Mouse (Mus musculus) kidney, adult 2 months (tissue): Measurements from ENCODE around the gene Npas1. TPM values are rescaled to one million over a fixed set of nuclear protein-coding genes. Genes with fewer than 3 reads are reported as not detected.
A peak's percentile ranks its signal among the peaks of the same experiment; 100 is the strongest.

ENCODE experiments used
- DNase-seq: peaks from one replicate; pipeline ENCODE4 v3.0.0; 2021
- H3K27ac ChIP-seq: fragments of 200-500 bp; 2 replicates; pipeline ENCODE4 v1.5.1; 2012; ENCODE audit warnings: low read depth, low read length, control low read depth, inconsistent platforms; ENCODE audit not compliant: insufficient read depth
- H3K27me3 ChIP-seq: fragments of 200-500 bp; replicated peaks from 2 replicates; pipeline ENCODE4 v1.6.1; 2012; ENCODE audit warnings: mild to moderate bottlenecking, moderate library complexity, low read length, inconsistent platforms; ENCODE audit not compliant: control insufficient read depth, insufficient read depth
- H3K36me3 ChIP-seq: fragments of 200-500 bp; 2 replicates; pipeline ENCODE4 v1.6.1; 2012; ENCODE audit warnings: mild to moderate bottlenecking, moderate library complexity, low read length, inconsistent platforms; ENCODE audit not compliant: control insufficient read depth, insufficient read depth
- H3K4me1 ChIP-seq: fragments of 200-500 bp; 2 replicates; pipeline ENCODE4 v1.6.1; 2011; ENCODE audit warnings: low read length; ENCODE audit not compliant: control insufficient read depth, insufficient read depth
- H3K4me3 ChIP-seq: fragments of 200-500 bp; 2 replicates; pipeline ENCODE4 v1.5.1; 2011; ENCODE audit warnings: mild to moderate bottlenecking, low read depth, low read length, control low read depth; ENCODE audit not compliant: insufficient read depth
- CTCF ChIP-seq: fragments of 200-500 bp; conservative IDR thresholded peaks from 2 replicates; pipeline ENCODE4 v1.5.1; 2011; ENCODE audit warnings: low read depth, mild to moderate bottlenecking, control low read depth, low read length, moderate library complexity, mixed read lengths; ENCODE audit not compliant: insufficient read depth, insufficient read length
- POLR2A ChIP-seq: fragments of 200-500 bp; IDR thresholded peaks from one replicate; pipeline ENCODE4 v1.6.1; 2011; ENCODE audit warnings: low read depth, low read length, control low read depth
- WGBS: fragments of 180-500 bp; shearing (Covaris S2); methylation state at CpG from one replicate; pipeline ENCODE4 v1.1.7; 2018; 5-methylcytosine and 5-hydroxymethylcytosine counted together
- polyA plus RNA-seq: library from polyadenylated mRNA; depleted of rRNA; stranded (reverse); fragments of >200 nt; gene quantifications from 2 replicates; pipeline ENCODE4 v1.2.3, GENCODE M21; 2012

Gene Npas1
- polyA plus RNA-seq, 1 experiment: not detected

GRCm38 (mm10) chr7:16451656-16452055, 25.9 kb downstream of the Npas1 start:
- H3K27ac ChIP-seq: no peak overlapping the region
- 78% methylated on average over 6 of the region's 6 CpGs for WGBS
- TF ChIP-seq POLR2A (no peak), CTCF (no peak)
- no peaks in the 10 kb centered on the region for H3K4me1 ChIP-seq
- H3K36me3 ChIP-seq: no peaks in the 10 kb centered on the region
- H3K27me3 ChIP-seq: no peaks in the 10 kb centered on the region
- no peak overlapping the region for H3K4me3 ChIP-seq
- no peak for DNase-seq

- H3K4me3 ChIP-seq: no peak overlapping the region
- H3K36me3 ChIP-seq: no peaks in the 10 kb centered on the region
- no peak overlapping the region for H3K27ac ChIP-seq
- no peak for DNase-seq
- no peaks in the 10 kb centered on the region for H3K4me1 ChIP-seq
- TF ChIP-seq CTCF: peak; percentile 28; the same call in 1 of the 2 replicates
- no peak for TF ChIP-seq POLR2A
- H3K27me3 ChIP-seq: no peaks in the 10 kb centered on the region
Observed at GRCm38 (mm10) chr7:16441241-16441640, 36.3 kb downstream of the Npas1 start.

- no peaks in the 10 kb centered on the region for H3K27me3 ChIP-seq
- 87% methylated on average over 9 of the region's 9 CpGs for WGBS
- H3K36me3 ChIP-seq: no peaks in the 10 kb centered on the region; the same call in 1 of the 2 replicates
- no peak for TF ChIP-seq CTCF
- TF ChIP-seq POLR2A: no peak
- no peak overlapping the region for H3K4me3 ChIP-seq
- H3K4me1 ChIP-seq: no peaks in the 10 kb centered on the region
- no peak for DNase-seq
- no peak overlapping the region for H3K27ac ChIP-seq
Observed at GRCm38 (mm10) chr7:16435088-16435487, 42.4 kb downstream of the Npas1 start.

- no peak for DNase-seq
- H3K4me3 ChIP-seq: no peak overlapping the region
- H3K27me3 ChIP-seq: no peaks in the 10 kb centered on the region
- H3K36me3 ChIP-seq: no peaks in the 10 kb centered on the region; the same call in 1 of the 2 replicates
- no peak overlapping the region for H3K27ac ChIP-seq
- TF ChIP-seq POLR2A (no peak), CTCF (no peak)
- WGBS: 86% methylated on average over 3 of the region's 3 CpGs
- no peaks in the 10 kb centered on the region for H3K4me1 ChIP-seq
Observed at GRCm38 (mm10) chr7:16433352-16433971, 44.1 kb downstream of the Npas1 start.

GRCm38 (mm10) chr7:16426129-16426729, 51.3 kb downstream of the Npas1 start:
- 53% methylated on average over 4 of the region's 4 CpGs for WGBS
- Histone ChIP-seq H3K36me3 (peaks cover 7% of the 10 kb centered on the region; the same call in 1 of the 2 replicates), H3K4me1 (peaks cover 7% of the 10 kb centered on the region; the same call in 1 of the 2 replicates), H3K4me3 (no peak overlapping the region), H3K27ac (no peak overlapping the region), H3K27me3 (no peaks in the 10 kb centered on the region)
- DNase-seq: peak; percentile 90
- peak; percentile 87 for TF ChIP-seq CTCF
- TF ChIP-seq POLR2A: no peak

GRCm38 (mm10) chr7:16425721-16426120, 51.8 kb downstream of the Npas1 start:
- Histone ChIP-seq H3K4me1 (peaks cover 8% of the 10 kb centered on the region; the same call in 1 of the 2 replicates), H3K4me3 (no peak overlapping the region), H3K36me3 (peaks cover 7% of the 10 kb centered on the region; the same call in 1 of the 2 replicates), H3K27ac (no peak overlapping the region), H3K27me3 (no peaks in the 10 kb centered on the region)
- 77% methylated on average over 10 of the region's 10 CpGs for WGBS
- TF ChIP-seq POLR2A (no peak), CTCF (no peak)
- no peak for DNase-seq

- Histone ChIP-seq H3K27me3 (no peaks in the 10 kb centered on the region), H3K4me3 (no peak overlapping the region), H3K4me1 (peaks cover 19% of the 10 kb centered on the region), H3K27ac (no peak overlapping the region), H3K36me3 (peaks cover 7% of the 10 kb centered on the region; the same call in 1 of the 2 replicates)
- TF ChIP-seq CTCF: no peak
- no peak for TF ChIP-seq POLR2A
- DNase-seq: no peak
- 73% methylated on average over 9 of the region's 9 CpGs for WGBS
Observed at GRCm38 (mm10) chr7:16423731-16424130, 53.8 kb downstream of the Npas1 start.
